Mouse (Mus musculus): ENCODE measurements around the gene Lrrfip1.

- TF ChIP-seq FLI1 (IDR thresholded peaks at IDR 0.05; ENCODE audit: low read length) (no peak), GATA1 (IDR thresholded peaks at IDR 0.05; ENCODE audit: borderline replicate concordance, low read length) (no peak)
Observed at GRCm38 (mm10) chr1:91054815-91055214, 56.3 kb downstream of the Lrrfip1 start.

Measured in megakaryocyte, embryonic 14.5 days (primary cell).